34 mouse cellular contexts compared by ENCODE assay signal in genomic region chr17:94254801-94255200, GRCm38 (mm10).
DNase-seq lines count a peak whose midpoint lies in the region; ATAC-seq and TF ChIP-seq lines count a peak whose summit lies in the region.
"Had no signal": no experiment of that assay in that cellular context is flagged by ENCODE, and none has a peak within 500 bp of the region (broad histone marks: within the 10 kb centered on the region; RNA-seq: fewer than 3 reads in every experiment).

No protein-coding gene starts in this region.

- no peaks in the 10 kb centered on the region for H3K27me3 ChIP-seq in midbrain, postnatal 0 days (ENCODE audit: insufficient read depth, low read length)
- H3K27me3 ChIP-seq: embryonic facial prominence, embryonic 12.5 days; heart, embryonic 15.5 days; limb, embryonic 15.5 days; liver, embryonic 13.5 days; megakaryocyte, embryonic 14.5 days; midbrain, embryonic 12.5 days; neural tube, embryonic 15.5 days; Patski had no signal

- WGBS in midbrain, postnatal 0 days: 90% methylated on average over 3 of the region's 3 CpGs

- H3K36me3 ChIP-seq in midbrain, postnatal 0 days (ENCODE audit: insufficient read depth, low read length): no peaks in the 10 kb centered on the region
- H3K36me3 ChIP-seq: embryonic facial prominence, embryonic 12.5 days; heart, embryonic 10.5 days; heart, embryonic 15.5 days; limb, embryonic 15.5 days; liver, embryonic 13.5 days; midbrain, embryonic 12.5 days; neural tube, embryonic 15.5 days had no signal

- H3K9me3 ChIP-seq in midbrain, postnatal 0 days (ENCODE audit: low read length): no peaks in the 10 kb centered on the region
- H3K9me3 ChIP-seq: embryonic facial prominence, embryonic 12.5 days; heart, embryonic 10.5 days; heart, embryonic 15.5 days; limb, embryonic 15.5 days; liver, embryonic 13.5 days; midbrain, embryonic 12.5 days; neural tube, embryonic 15.5 days had no signal

- no peak for TF ChIP-seq CTCF in midbrain, postnatal 0 days (IDR thresholded peaks at IDR 0.05)

- H3K4me1 ChIP-seq in midbrain, postnatal 0 days (ENCODE audit: insufficient read depth, low read length): no peaks in the 10 kb centered on the region
- H3K4me1 ChIP-seq: embryonic facial prominence, embryonic 12.5 days; heart, embryonic 10.5 days; heart, embryonic 15.5 days; limb, embryonic 15.5 days; liver, embryonic 13.5 days; megakaryocyte, embryonic 14.5 days; midbrain, embryonic 12.5 days; neural tube, embryonic 15.5 days had no signal

- H3K9ac ChIP-seq in midbrain, postnatal 0 days (replicated peaks; ENCODE audit: low read length, poor library complexity, severe bottlenecking): no peak overlapping the region
- H3K9ac ChIP-seq: embryonic facial prominence, embryonic 12.5 days; heart, embryonic 15.5 days; limb, embryonic 15.5 days; liver, embryonic 13.5 days; midbrain, embryonic 12.5 days; neural tube, embryonic 15.5 days had no signal

- intact Hi-C loops in left cerebral cortex, postnatal 4 days (cut with DNase I): no loop called here
- intact Hi-C loops in left cerebral cortex, postnatal 36 days (cut with DNase I): no loop called here

- no peak overlapping the region for H3K27ac ChIP-seq in midbrain, postnatal 0 days (ENCODE audit: low read depth, low read length)
- H3K27ac ChIP-seq: embryonic facial prominence, embryonic 12.5 days; heart, embryonic 10.5 days; heart, embryonic 15.5 days; kidney, postnatal 0 days; limb, embryonic 15.5 days; liver, embryonic 13.5 days; midbrain, embryonic 12.5 days; neural tube, embryonic 15.5 days had no signal

- ATAC-seq in midbrain, postnatal 0 days (ENCODE audit: low FRiP score): no peak
- ATAC-seq: forebrain, embryonic 14.5 days; hindbrain, embryonic 16.5 days; lung, postnatal 0 days; Patski had no signal

- peak; percentile 62 for DNase-seq in left cerebral cortex, adult 11 months (ENCODE audit: low spot score)
- DNase-seq in left cerebral cortex, postnatal 4 days: no peak
- DNase-seq in left cerebral cortex, adult 18-20 months (ENCODE audit: low spot score in 2 of 2): peak; percentile 46 to 59
- DNase-seq in left cerebral cortex, postnatal 36 days (ENCODE audit: low spot score in 2 of 2): peak; percentile 26 to 33
- DNase-seq in midbrain, postnatal 0 days (ENCODE audit: low spot score): no peak
- no peak for DNase-seq in layer of hippocampus, adult 9-10 months (ENCODE audit: low spot score)
- DNase-seq in urinary bladder, postnatal 25 days (ENCODE audit: low spot score): no peak
- DNase-seq: adrenal gland, postnatal 10 days; cerebellum, adult 11-12 months; cerebellum, adult 9-11 months; embryo, embryonic 11 days; gastrocnemius, postnatal 25 days; heart, adult 11 months; kidney, adult 18-20 months; layer of hippocampus, adult 9-11 months; liver, embryonic 13.5 days; lung, adult 18-20 months; lung, postnatal 4 days; retina, postnatal 1 day; spleen, adult 18-20 months; thymus, adult 18-20 months; thymus, postnatal 25 days had no signal

- H3K4me2 ChIP-seq in midbrain, postnatal 0 days (ENCODE audit: low read depth, low read length, poor library complexity, severe bottlenecking): no peak overlapping the region
- H3K4me2 ChIP-seq: embryonic facial prominence, embryonic 12.5 days; heart, embryonic 15.5 days; limb, embryonic 15.5 days; liver, embryonic 13.5 days; midbrain, embryonic 12.5 days; neural tube, embryonic 15.5 days had no signal

- H3K4me3 ChIP-seq in midbrain, postnatal 0 days (ENCODE audit: low read depth, low read length): no peak overlapping the region
- H3K4me3 ChIP-seq: embryonic facial prominence, embryonic 12.5 days; heart, embryonic 10.5 days; heart, embryonic 15.5 days; limb, embryonic 15.5 days; liver, embryonic 13.5 days; megakaryocyte, embryonic 14.5 days; midbrain, embryonic 12.5 days; neural tube, embryonic 15.5 days had no signal

Comparison
In these comparisons a context has a peak if more than half of its experiments do, and no peak if none do; other contexts are left out.
1. DNase-seq: peak in left cerebral cortex, adult 11 months (single experiment), left cerebral cortex, adult 18-20 months (2 of 2) and left cerebral cortex, postnatal 36 days (2 of 2); none in left cerebral cortex, postnatal 4 days (single experiment), midbrain, postnatal 0 days (single experiment), layer of hippocampus, adult 9-10 months (single experiment) and urinary bladder, postnatal 25 days (single experiment).